Mouse (Mus musculus) layer of hippocampus, adult 2 months (tissue): ENCODE results near the gene Ubr7. TPM values are rescaled to one million over a fixed set of nuclear protein-coding genes. Genes with fewer than 3 reads are reported as not detected.
A peak's percentile ranks its signal among the peaks of the same experiment; 100 is the strongest.

ENCODE experiments used
- DNase-seq, 2 experiments: peaks; one replicate each; pipeline ENCODE4 v3.0.0; 2022; ENCODE audit warnings: low spot score in 2 of 2
- H3K27ac ChIP-seq: fragments of 200-600 bp; 2 replicates; pipeline ENCODE4 v1.8.1; 2022
- H3K4me3 ChIP-seq: fragments of 200-600 bp; 2 replicates; pipeline ENCODE4 v1.8.1; 2022; ENCODE audit warnings: mild to moderate bottlenecking
- CTCF ChIP-seq: fragments of 200-600 bp; conservative IDR thresholded peaks from 2 replicates; pipeline ENCODE4 v1.8.1; 2022; ENCODE audit warnings: antibody characterized with exemption, mild to moderate bottlenecking, moderate library complexity
- long read RNA-seq, 2 experiments: library from polyadenylated mRNA; stranded (forward); transcript quantifications; one replicate each; pipeline ENCODE4 v2.0.0; 2021; ENCODE audit warnings: borderline mapping rate in 2 of 2
- total RNA-seq, 2 experiments: library from RNA; stranded (reverse); gene quantifications; 2 replicates each; pipeline ENCODE4 v1.2.3; 2021

Gene Ubr7
- total RNA-seq = 10 to 100 TPM; 29.8 to 31.3 TPM
- long read RNA-seq, experiment 1, transcript Ubr7-201 (11 exons, 3,261 nt) = major isoform, 20 of 40 reads
- long read RNA-seq, experiment 1, partial matches to known transcripts = 17 of 40 reads
- long read RNA-seq, experiment 1, other reads (novel, unspliced or antisense) = 3 of 40 reads
- long read RNA-seq, experiment 2, transcript Ubr7-201 (11 exons, 3,261 nt) = major isoform, 25 of 50 reads
- long read RNA-seq, experiment 2, partial matches to known transcripts = 0 of 50 reads
- long read RNA-seq, experiment 2, other reads (novel, unspliced or antisense) = 25 of 50 reads

GRCm38 (mm10) chr12:102757689-102758402 is at the start of gene Ubr7, which contains the start of the genes Gm28051 and Gon7:
Gene Ubr7, plus strand, starts transcription at chr12:102757967.
Gene Gm28051, minus strand, starts transcription at chr12:102757765.
Gene Gon7, minus strand, starts transcription at chr12:102757803.
- Histone ChIP-seq H3K27ac (peak within 1 kb of the TSS; percentile 92), H3K4me3 (peak within 1 kb of the TSS; percentile 80)
- TF ChIP-seq CTCF = peak; percentile 71
- peak; percentile 97 for DNase-seq

- peak; percentile 64 for TF ChIP-seq CTCF
- Histone ChIP-seq H3K4me3 (no peak overlapping the region), H3K27ac (no peak overlapping the region)
- no peak for DNase-seq
Observed at GRCm38 (mm10) chr12:102708220-102708619, 49.5 kb upstream of the Ubr7 start.

GRCm38 (mm10) chr12:102709896-102710295 is 47.9 kb upstream of the Ubr7 start:
- TF ChIP-seq CTCF = no peak
- Histone ChIP-seq H3K27ac (no peak overlapping the region), H3K4me3 (no peak overlapping the region)
- DNase-seq = no peak

GRCm38 (mm10) chr12:102710851-102711375 is 46.9 kb upstream of the Ubr7 start:
- no peak for DNase-seq
- H3K4me3 ChIP-seq = no peak overlapping the region
- no peak for TF ChIP-seq CTCF
- H3K27ac ChIP-seq = no peak overlapping the region

- H3K27ac ChIP-seq = no peak overlapping the region
- no peak overlapping the region for H3K4me3 ChIP-seq
- no peak for DNase-seq
- TF ChIP-seq CTCF = no peak
Observed at GRCm38 (mm10) chr12:102713153-102713865, 44.5 kb upstream of the Ubr7 start.

GRCm38 (mm10) chr12:102714116-102714515 is 43.7 kb upstream of the Ubr7 start:
- Histone ChIP-seq H3K27ac (no peak overlapping the region), H3K4me3 (no peak overlapping the region)
- DNase-seq = no peak
- TF ChIP-seq CTCF = no peak

- no peak for DNase-seq
- Histone ChIP-seq H3K27ac (no peak overlapping the region), H3K4me3 (no peak overlapping the region)
- TF ChIP-seq CTCF = no peak
Observed at GRCm38 (mm10) chr12:102714654-102715395, 42.9 kb upstream of the Ubr7 start.

GRCm38 (mm10) chr12:102719552-102720315 is 38.0 kb upstream of the Ubr7 start:
- DNase-seq = peak in 1 of 2 experiments; percentile 71
- Histone ChIP-seq H3K4me3 (no peak overlapping the region), H3K27ac (no peak overlapping the region)
- TF ChIP-seq CTCF = peak; percentile 91

GRCm38 (mm10) chr12:102722451-102722850 is 35.3 kb upstream of the Ubr7 start:
- no peak for TF ChIP-seq CTCF
- DNase-seq = no peak
- Histone ChIP-seq H3K27ac (no peak overlapping the region), H3K4me3 (no peak overlapping the region)

- DNase-seq = no peak
- TF ChIP-seq CTCF = no peak
- no peak overlapping the region for H3K27ac ChIP-seq
- H3K4me3 ChIP-seq = no peak overlapping the region
Observed at GRCm38 (mm10) chr12:102722966-102723365, 34.8 kb upstream of the Ubr7 start.

- H3K4me3 ChIP-seq = no peak overlapping the region
- no peak for DNase-seq
- no peak overlapping the region for H3K27ac ChIP-seq
- no peak for TF ChIP-seq CTCF
Observed at GRCm38 (mm10) chr12:102723861-102724260, 33.9 kb upstream of the Ubr7 start.

GRCm38 (mm10) chr12:102725146-102725545 is 32.6 kb upstream of the Ubr7 start:
- DNase-seq = no peak
- Histone ChIP-seq H3K4me3 (no peak overlapping the region), H3K27ac (no peak overlapping the region)
- TF ChIP-seq CTCF = no peak
